Mouse (Mus musculus) hindbrain, embryonic 13.5 days (tissue): Measurements from ENCODE around the gene Pstpip1. TPM values are rescaled to one million over a fixed set of nuclear protein-coding genes. Genes with fewer than 3 reads are reported as not detected.

Experiments used
- ATAC-seq: fragments of 200-750 bp; cut with Nextera tagmentation; 2 replicates; pipeline ENCODE4 v1.8.0; 2017; ENCODE audit warnings: moderate TSS enrichment; ENCODE audit not compliant: low FRiP score
- H3K27ac ChIP-seq: fragments of 300-500 bp; sonication (generic); 2 replicates; pipeline ENCODE4 v1.5.1; 2015; ENCODE audit warnings: inconsistent platforms, mild to moderate bottlenecking, moderate library complexity
- H3K27me3 ChIP-seq: fragments of 300-500 bp; sonication (generic); 2 replicates; pipeline ENCODE4 v1.6.1; 2015; ENCODE audit warnings: mild to moderate bottlenecking, inconsistent platforms
- H3K36me3 ChIP-seq: fragments of 300-500 bp; sonication (generic); 2 replicates; pipeline ENCODE4 v1.6.1; 2015; ENCODE audit warnings: mild to moderate bottlenecking, inconsistent platforms
- H3K4me1 ChIP-seq: fragments of 300-500 bp; sonication (generic); replicated peaks from 2 replicates; pipeline ENCODE4 v1.6.1; 2015; ENCODE audit warnings: inconsistent platforms
- H3K4me2 ChIP-seq: fragments of 300-500 bp; sonication (generic); 2 replicates; pipeline ENCODE4 v1.6.1; 2015; ENCODE audit warnings: inconsistent platforms, mild to moderate bottlenecking, moderate library complexity
- H3K4me3 ChIP-seq: fragments of 300-500 bp; sonication (generic); 2 replicates; pipeline ENCODE4 v1.5.1; 2015; ENCODE audit warnings: mild to moderate bottlenecking, inconsistent platforms
- H3K9ac ChIP-seq: fragments of 300-500 bp; sonication (generic); 2 replicates; pipeline ENCODE4 v1.6.1; 2015; ENCODE audit warnings: mild to moderate bottlenecking, inconsistent platforms
- H3K9me3 ChIP-seq: fragments of 300-500 bp; sonication (generic); 2 replicates; pipeline ENCODE4 v1.6.1; 2016; ENCODE audit warnings: inconsistent platforms
- WGBS: fragments of 180-500 bp; shearing (Covaris S2); methylation state at CpG from one replicate; pipeline ENCODE4 v1.1.7; 2015; 5-methylcytosine and 5-hydroxymethylcytosine counted together
- polyA plus RNA-seq: library from polyadenylated mRNA; unstranded; fragments of >200 nt; fragmentation: Nextera tagmentation; extraction: Ambion mirVana; gene quantifications from 2 replicates; pipeline ENCODE4 v1.2.1, GENCODE M21; 2015

The Pstpip1 gene
- polyA plus RNA-seq, 1 experiment from 2014 or later, result 0.73 TPM

DNA sequence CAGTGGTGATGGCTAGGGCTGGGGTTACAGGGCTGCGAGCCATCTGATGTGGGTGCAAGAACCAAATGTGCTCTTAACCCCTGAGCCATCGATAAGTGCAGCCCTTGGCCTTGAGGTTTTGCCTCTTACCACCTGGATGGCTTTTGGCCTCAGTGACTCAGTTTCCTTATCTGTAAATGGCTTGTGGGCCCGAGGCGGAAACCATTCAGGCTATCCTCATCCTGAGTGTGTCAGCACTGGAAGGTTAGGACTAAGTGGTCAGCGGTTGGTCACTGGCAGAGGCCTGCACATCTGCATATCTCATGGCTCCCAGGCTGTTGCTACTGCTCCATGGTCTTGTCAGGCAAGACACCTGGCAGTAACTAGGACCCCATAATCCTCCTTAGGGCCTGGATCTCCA, 28.3 kb downstream of the Pstpip1 start:
- no peak overlapping the region for H3K27ac ChIP-seq
- peaks cover 4% of the 10 kb centered on the region; the same call in 1 of the 2 replicates for H3K27me3 ChIP-seq
- H3K4me2 ChIP-seq, result no peak overlapping the region
- H3K9me3 ChIP-seq, result no peaks in the 10 kb centered on the region
- no peak overlapping the region for H3K4me3 ChIP-seq
- 83% methylated on average over 5 of the region's 5 CpGs for WGBS
- ATAC-seq, result peak; percentile 3; the same call in 1 of the 2 replicates
- no peaks in the 10 kb centered on the region for H3K36me3 ChIP-seq
- peaks cover 23% of the 10 kb centered on the region for H3K4me1 ChIP-seq
- no peak overlapping the region for H3K9ac ChIP-seq

- ATAC-seq, result peak; percentile 67
- Histone ChIP-seq H3K4me2 (peak overlapping the region; percentile 64), H3K9ac (peak overlapping the region; percentile 68), H3K27ac (0 out of 2 replicates have a peak overlapping the region, but pooled peaks have one; percentile 23), H3K4me1 (peaks cover 28% of the 10 kb centered on the region), H3K27me3 (peaks cover 4% of the 10 kb centered on the region; the same call in 1 of the 2 replicates), H3K36me3 (no peaks in the 10 kb centered on the region), H3K4me3 (peak overlapping the region; percentile 34), H3K9me3 (no peaks in the 10 kb centered on the region)
- 3% methylated on average over 14 of the region's 14 CpGs for WGBS
Observed at GRCm38 (mm10) chr9:56118582-56118981, 28.8 kb downstream of the Pstpip1 start.

DNA sequence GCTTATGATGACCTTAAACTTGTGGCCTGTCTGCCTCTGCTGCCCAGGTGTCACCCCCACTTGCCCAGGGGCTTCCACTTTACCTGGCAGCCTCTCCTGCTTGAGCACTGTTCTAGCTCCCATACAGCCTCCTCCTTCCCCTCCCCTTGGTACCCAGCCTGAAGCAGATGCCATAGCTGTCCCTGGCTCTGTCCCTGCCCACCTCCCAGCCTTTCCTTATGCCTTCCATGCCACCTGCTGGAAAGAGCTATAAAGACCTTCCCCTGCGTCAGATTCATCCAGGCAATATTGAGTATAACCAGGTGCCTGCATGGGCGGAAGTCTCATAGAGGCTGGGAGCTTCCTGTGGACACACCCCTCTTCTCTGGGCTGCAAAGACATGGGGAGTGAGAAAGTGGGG, 29.9 kb downstream of the Pstpip1 start:
- H3K4me1 ChIP-seq, result peaks cover 37% of the 10 kb centered on the region
- no peak for ATAC-seq
- no peak overlapping the region for H3K4me3 ChIP-seq
- no peak overlapping the region for H3K4me2 ChIP-seq
- H3K9me3 ChIP-seq, result no peaks in the 10 kb centered on the region
- WGBS, result 79% methylated on average over 2 of the region's 2 CpGs
- no peaks in the 10 kb centered on the region for H3K36me3 ChIP-seq
- no peak overlapping the region for H3K27ac ChIP-seq
- no peak overlapping the region for H3K9ac ChIP-seq
- peaks cover 4% of the 10 kb centered on the region; the same call in 1 of the 2 replicates for H3K27me3 ChIP-seq

DNA sequence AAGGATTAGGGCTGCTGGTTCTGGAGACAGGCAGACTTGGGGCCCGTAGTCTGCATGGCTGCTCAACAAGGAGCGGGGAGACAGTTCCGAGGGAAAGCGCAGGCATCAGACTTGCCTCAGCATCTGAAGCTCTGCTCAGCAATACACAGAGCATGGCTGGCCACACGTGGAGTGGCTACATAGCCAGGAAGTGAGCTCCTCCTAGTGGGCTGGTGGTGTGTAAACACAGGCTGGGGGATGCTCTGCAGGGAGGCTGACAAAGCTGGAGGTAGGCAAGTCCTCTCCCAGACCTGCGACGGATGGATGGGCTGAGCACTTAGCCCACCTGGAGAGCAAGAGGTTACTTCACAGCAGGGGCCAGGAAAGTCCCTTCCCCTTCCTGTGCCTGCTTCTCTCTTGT, 31.3 kb downstream of the Pstpip1 start:
- Histone ChIP-seq H3K4me1 (peaks cover 38% of the 10 kb centered on the region), H3K9me3 (no peaks in the 10 kb centered on the region), H3K9ac (no peak overlapping the region), H3K4me2 (no peak overlapping the region), H3K36me3 (no peaks in the 10 kb centered on the region), H3K4me3 (no peak overlapping the region), H3K27me3 (peaks cover 4% of the 10 kb centered on the region; the same call in 1 of the 2 replicates), H3K27ac (no peak overlapping the region)
- WGBS, result 28% methylated on average over 7 of the region's 7 CpGs
- 0 out of 2 replicates have a peak, but pooled peaks have one; percentile 25 for ATAC-seq

DNA sequence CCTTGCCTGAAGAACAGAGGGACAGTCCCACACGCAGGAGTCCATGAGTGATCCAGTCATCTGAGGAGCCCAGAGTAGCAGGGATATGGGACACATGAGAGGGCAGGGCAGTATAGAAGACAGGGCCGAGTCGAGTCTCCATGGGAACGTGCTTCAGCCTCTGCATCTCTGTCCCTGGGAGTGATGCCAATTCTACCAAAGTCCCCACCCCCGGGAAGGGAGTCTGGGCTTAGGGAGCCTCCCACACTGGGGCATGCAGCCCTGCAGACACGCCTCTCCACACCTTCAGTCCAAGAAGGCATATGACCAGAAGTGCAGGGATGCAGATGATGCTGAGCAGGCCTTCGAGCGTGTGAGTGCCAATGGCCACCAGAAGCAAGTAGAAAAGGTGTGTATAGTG, 33.2 kb downstream of the Pstpip1 start:
- H3K4me1 ChIP-seq, result peaks cover 38% of the 10 kb centered on the region
- 0 out of 2 replicates have a peak, but pooled peaks have one; percentile 14 for ATAC-seq
- H3K4me3 ChIP-seq, result no peak overlapping the region
- H3K27me3 ChIP-seq, result peaks cover 4% of the 10 kb centered on the region; the same call in 1 of the 2 replicates
- peaks cover 9% of the 10 kb centered on the region for H3K36me3 ChIP-seq
- 65% methylated on average over 8 of the region's 8 CpGs for WGBS
- no peak overlapping the region for H3K27ac ChIP-seq
- H3K9ac ChIP-seq, result no peak overlapping the region
- no peak overlapping the region for H3K4me2 ChIP-seq
- H3K9me3 ChIP-seq, result no peaks in the 10 kb centered on the region

GRCm38 (mm10) chr9:56123613-56124012, 33.9 kb downstream of the Pstpip1 start:
- peaks cover 4% of the 10 kb centered on the region; the same call in 1 of the 2 replicates for H3K27me3 ChIP-seq
- WGBS, result 85% methylated on average over 7 of the region's 7 CpGs

GRCm38 (mm10) chr9:56124561-56124960, 34.8 kb downstream of the Pstpip1 start:
- Histone ChIP-seq H3K4me2 (no peak overlapping the region), H3K36me3 (peaks cover 25% of the 10 kb centered on the region), H3K4me1 (peaks cover 27% of the 10 kb centered on the region; the same call in 1 of the 2 replicates), H3K27ac (no peak overlapping the region), H3K9ac (no peak overlapping the region; the same call in 1 of the 2 replicates), H3K9me3 (no peaks in the 10 kb centered on the region), H3K27me3 (peaks cover 3% of the 10 kb centered on the region; the same call in 1 of the 2 replicates), H3K4me3 (no peak overlapping the region)
- ATAC-seq, result no peak
- 25% methylated on average over 11 of the region's 11 CpGs for WGBS

More at GRCm38 (mm10) chr9:56123613-56124012, 33.9 kb downstream of the Pstpip1 start:
- H3K4me2 ChIP-seq, result no peak overlapping the region
- H3K4me1 ChIP-seq, result peaks cover 35% of the 10 kb centered on the region
- no peaks in the 10 kb centered on the region for H3K9me3 ChIP-seq
- no peak for ATAC-seq
- H3K27ac ChIP-seq, result no peak overlapping the region
- H3K36me3 ChIP-seq, result peaks cover 15% of the 10 kb centered on the region
- no peak overlapping the region for H3K9ac ChIP-seq
- no peak overlapping the region for H3K4me3 ChIP-seq

DNA sequence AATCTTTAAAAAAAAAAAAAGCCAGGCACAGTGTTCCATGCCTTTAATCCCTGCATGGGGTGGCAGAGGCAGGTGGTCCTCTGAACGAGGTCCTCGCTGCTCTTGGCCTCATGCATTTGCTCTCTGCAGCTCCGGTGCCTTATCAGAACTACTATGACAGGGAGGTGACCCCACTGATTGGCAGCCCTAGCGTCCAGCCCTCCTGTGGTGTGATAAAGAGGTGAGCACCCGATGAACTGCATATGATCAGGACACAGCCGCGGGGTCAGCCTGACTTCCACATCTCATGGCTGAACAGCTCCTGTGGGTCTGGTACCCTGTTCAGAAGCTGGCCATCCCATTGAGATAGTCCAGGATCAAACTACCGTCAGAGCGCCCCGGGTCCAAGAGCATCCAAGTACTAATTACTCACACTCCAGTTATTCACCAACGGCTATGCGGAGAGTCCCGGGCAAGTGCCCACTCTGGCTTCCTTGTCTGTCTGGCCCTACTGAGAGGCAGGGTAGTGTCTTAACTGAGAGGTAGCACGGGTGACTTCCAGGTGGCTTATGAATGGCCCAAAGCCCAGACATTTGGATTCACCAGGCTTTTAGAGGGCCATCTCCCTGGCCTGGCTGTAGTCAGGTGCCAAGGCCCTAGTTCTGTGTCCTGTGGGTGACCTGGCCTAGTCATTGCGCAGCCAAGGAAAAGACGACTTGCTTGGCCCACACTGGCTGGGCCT, 36.9 kb downstream of the Pstpip1 start:
- no peaks in the 10 kb centered on the region for H3K9me3 ChIP-seq
- H3K36me3 ChIP-seq, result peaks cover 45% of the 10 kb centered on the region
- no peaks in the 10 kb centered on the region for H3K27me3 ChIP-seq
- WGBS, result 86% methylated on average over 16 of the region's 16 CpGs
- no peak for ATAC-seq
- H3K4me3 ChIP-seq, result no peak overlapping the region
- H3K4me2 ChIP-seq, result no peak overlapping the region
- no peak overlapping the region for H3K9ac ChIP-seq
- H3K4me1 ChIP-seq, result peaks cover 27% of the 10 kb centered on the region
- H3K27ac ChIP-seq, result no peak overlapping the region

- H3K36me3 ChIP-seq, result peaks cover 62% of the 10 kb centered on the region
- ATAC-seq, result no peak
- no peaks in the 10 kb centered on the region for H3K9me3 ChIP-seq
- 0 out of 2 replicates have a peak overlapping the region, but pooled peaks have one; percentile 25 for H3K9ac ChIP-seq
- H3K27ac ChIP-seq, result no peak overlapping the region
- no peaks in the 10 kb centered on the region for H3K27me3 ChIP-seq
- no peak overlapping the region for H3K4me2 ChIP-seq
- WGBS, result 83% methylated on average over 9 of the region's 9 CpGs
- peaks cover 20% of the 10 kb centered on the region for H3K4me1 ChIP-seq
- H3K4me3 ChIP-seq, result no peak overlapping the region
Observed at GRCm38 (mm10) chr9:56128331-56128730, 38.6 kb downstream of the Pstpip1 start.

- H3K4me1 ChIP-seq, result peaks cover 10% of the 10 kb centered on the region
- peaks cover 79% of the 10 kb centered on the region for H3K36me3 ChIP-seq
- no peak overlapping the region for H3K9ac ChIP-seq
- 91% methylated on average over 3 of the region's 3 CpGs for WGBS
- peak overlapping the region; percentile 50; the same call in 1 of the 2 replicates for H3K27ac ChIP-seq
- H3K4me2 ChIP-seq, result no peak overlapping the region
- H3K4me3 ChIP-seq, result no peak overlapping the region
- no peaks in the 10 kb centered on the region for H3K9me3 ChIP-seq
- ATAC-seq, result no peak
- no peaks in the 10 kb centered on the region for H3K27me3 ChIP-seq
Observed at GRCm38 (mm10) chr9:56129951-56130350, 40.2 kb downstream of the Pstpip1 start.

- Histone ChIP-seq H3K4me2 (no peak overlapping the region), H3K4me3 (no peak overlapping the region), H3K4me1 (peaks cover 10% of the 10 kb centered on the region), H3K27ac (peak overlapping the region; percentile 40; the same call in 1 of the 2 replicates), H3K9ac (no peak overlapping the region), H3K27me3 (no peaks in the 10 kb centered on the region), H3K9me3 (no peaks in the 10 kb centered on the region), H3K36me3 (peaks cover 85% of the 10 kb centered on the region)
- ATAC-seq, result no peak
- WGBS, result 70% methylated on average over 4 of the region's 4 CpGs
Observed at GRCm38 (mm10) chr9:56130536-56130935, 40.8 kb downstream of the Pstpip1 start.

- Histone ChIP-seq H3K4me3 (no peak overlapping the region), H3K4me2 (no peak overlapping the region), H3K9ac (no peak overlapping the region), H3K36me3 (peaks cover 98% of the 10 kb centered on the region), H3K27ac (no peak overlapping the region), H3K9me3 (no peaks in the 10 kb centered on the region), H3K27me3 (no peaks in the 10 kb centered on the region), H3K4me1 (peaks cover 10% of the 10 kb centered on the region)
- ATAC-seq, result no peak
- WGBS, result 79% methylated on average over 10 of the region's 10 CpGs
Observed at GRCm38 (mm10) chr9:56131813-56132525, 42.2 kb downstream of the Pstpip1 start.
